Mouse (Mus musculus) heart, adult 8-10 months (tissue): ENCODE measurements around the gene Nif3l1. TPM values are rescaled to one million over a fixed set of nuclear protein-coding genes. Genes with fewer than 3 reads are reported as not detected.

Experiments
- DNase-seq: peaks from one replicate; pipeline ENCODE4 v3.0.0; 2022; ENCODE audit warnings: low spot score
- total RNA-seq, 4 experiments: library from RNA; stranded (reverse); gene quantifications; 2 replicates each; pipeline ENCODE4 v1.2.4; 2022

Gene Nif3l1
- total RNA-seq, 4 experiments from 2014 or later = 10.0 to 15.4 (median 14.4) TPM

DNA sequence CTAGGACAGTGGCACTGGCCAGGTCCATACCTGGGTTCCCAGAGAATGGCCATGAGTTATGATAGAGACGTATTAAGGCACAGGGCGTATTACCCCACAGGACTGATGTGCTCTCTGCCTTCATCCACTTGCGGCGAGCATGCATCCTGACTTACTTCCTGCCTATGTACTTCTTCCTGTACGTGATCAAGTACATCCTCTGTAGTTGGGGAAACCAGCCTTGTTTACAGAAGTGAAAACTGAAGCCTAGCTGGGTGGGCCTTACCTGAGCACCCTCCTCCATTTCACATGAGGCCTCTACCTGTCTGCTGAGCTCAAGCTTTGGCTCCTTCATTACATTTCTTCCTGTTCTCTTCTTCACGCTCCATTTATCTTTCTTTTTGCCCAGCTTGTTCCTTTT is 9.4 kb downstream of the Nif3l1 start:
- DNase-seq = no peak

- no peak for DNase-seq
These were observed 13.2 kb downstream of the Nif3l1 start for GRCm38 (mm10) chr1:58458175-58458574.

DNA sequence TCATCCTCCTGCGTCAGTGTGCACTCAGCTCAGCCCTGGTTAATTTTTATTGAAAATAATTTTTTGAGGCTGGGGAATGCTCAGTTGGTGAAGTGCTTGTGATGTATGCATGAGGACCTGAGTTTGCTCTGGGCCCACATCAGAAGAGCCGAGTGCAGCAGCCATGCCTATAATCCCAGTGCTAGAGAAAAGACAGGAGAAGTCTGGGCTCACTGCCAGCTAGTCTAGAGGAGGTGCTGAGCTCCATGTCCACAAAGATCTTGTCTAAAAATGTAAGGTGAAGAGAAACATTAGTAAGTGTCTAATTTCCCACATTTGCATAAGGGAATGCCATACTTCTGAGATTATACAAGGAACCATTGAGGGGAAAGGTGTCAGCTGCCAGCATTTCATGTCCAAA is 13.9 kb downstream of the Nif3l1 start:
- no peak for DNase-seq

GRCm38 (mm10) chr1:58460566-58460965 is 15.6 kb downstream of the Nif3l1 start:
- no peak for DNase-seq

- DNase-seq = no peak
These were observed 19.0 kb downstream of the Nif3l1 start for GRCm38 (mm10) chr1:58463935-58464334.

GRCm38 (mm10) chr1:58465042-58465441 is 20.1 kb downstream of the Nif3l1 start:
- DNase-seq = no peak

DNA sequence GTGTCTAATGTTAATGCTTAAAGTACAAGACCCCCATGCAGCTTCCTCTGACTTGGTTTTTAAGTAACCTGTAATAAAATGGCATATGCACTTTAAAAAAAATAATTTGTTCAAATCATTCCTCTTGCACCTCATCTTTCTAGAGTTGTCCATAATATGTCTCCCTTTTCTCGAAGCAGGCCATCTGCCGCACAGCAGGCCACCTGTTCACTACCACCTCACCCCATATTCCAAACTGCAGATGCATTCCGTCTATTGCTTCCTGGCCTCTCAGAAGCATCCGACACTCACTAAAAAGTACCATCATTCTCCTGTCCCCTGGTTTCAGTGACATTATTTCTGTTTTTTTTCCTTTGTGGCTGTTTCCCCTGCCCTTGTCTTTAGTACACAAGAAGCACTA is 20.6 kb downstream of the Nif3l1 start:
- DNase-seq = no peak

GRCm38 (mm10) chr1:58475662-58476061 is 30.7 kb downstream of the Nif3l1 start:
- no peak for DNase-seq

DNA sequence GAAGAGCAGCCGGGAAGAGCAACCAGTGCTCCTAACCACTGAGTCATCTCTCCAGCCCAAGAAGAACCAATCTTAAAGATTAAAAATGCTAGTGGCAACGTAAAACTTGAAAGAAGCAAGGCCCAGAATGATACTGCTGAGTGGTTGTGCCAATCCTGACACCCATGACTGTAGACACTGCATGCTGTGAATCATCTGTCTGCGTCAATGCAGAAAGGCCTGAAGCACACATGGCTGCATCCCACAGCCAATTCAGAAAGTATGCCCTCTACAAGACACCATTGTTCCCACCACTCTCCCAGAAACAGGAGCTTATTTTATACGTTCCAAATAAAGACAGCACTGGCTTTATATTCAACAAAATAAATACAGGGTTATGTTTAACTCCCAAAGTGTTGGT is 37.7 kb downstream of the Nif3l1 start:
- no peak for DNase-seq

- no peak for DNase-seq
These were observed 50.7 kb downstream of the Nif3l1 start for GRCm38 (mm10) chr1:58495603-58496002.

DNA sequence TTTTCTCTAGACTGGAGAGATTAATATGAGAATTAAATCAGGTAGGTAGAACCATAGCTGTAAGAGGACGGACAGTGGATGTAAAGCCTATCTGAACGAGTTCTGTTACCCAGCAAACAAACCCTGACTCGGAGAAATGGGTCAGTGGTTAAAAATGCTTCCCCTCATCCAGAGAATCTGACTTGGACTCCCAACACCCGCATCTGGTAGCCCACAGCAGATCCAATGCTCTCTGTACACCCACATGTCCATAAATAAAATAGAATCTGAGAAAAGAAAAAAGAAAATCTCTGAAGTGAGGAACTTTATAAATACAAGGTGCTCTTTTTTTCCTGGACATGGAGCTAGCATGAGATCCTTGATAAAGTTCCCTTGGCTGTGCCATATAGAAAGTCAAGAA is 52.7 kb downstream of the Nif3l1 start:
- DNase-seq = no peak

- no peak for DNase-seq
These were observed 53.8 kb downstream of the Nif3l1 start for GRCm38 (mm10) chr1:58498758-58499157.

DNA sequence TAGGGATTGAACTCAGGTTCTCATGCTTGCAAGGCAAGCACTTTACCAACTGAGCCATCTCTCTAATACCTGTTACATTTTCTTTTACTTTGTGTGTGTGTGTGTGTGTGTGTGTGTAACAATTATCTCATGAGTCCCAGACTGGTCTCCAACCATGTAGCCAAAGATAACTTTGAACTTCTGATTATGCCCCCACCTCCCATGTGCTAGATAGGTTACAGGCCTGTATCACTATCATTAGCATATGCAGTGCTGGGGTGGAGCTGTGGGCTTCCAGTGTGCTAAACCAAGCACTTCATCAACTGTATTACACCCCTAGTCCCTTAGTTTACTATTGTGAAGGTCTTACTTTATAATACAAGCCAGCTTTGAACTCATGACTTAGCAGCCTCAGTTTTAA is 58.2 kb downstream of the Nif3l1 start:
- no peak for DNase-seq

GRCm38 (mm10) chr1:58503793-58504370 is 58.9 kb downstream of the Nif3l1 start:
- no peak for DNase-seq

GRCm38 (mm10) chr1:58504577-58505254 is 59.8 kb downstream of the Nif3l1 start, which contains the start of gene Orc2:
Gene Orc2 (minus strand): TSS chr1:58505109.
- DNase-seq = peak; percentile 93

DNA sequence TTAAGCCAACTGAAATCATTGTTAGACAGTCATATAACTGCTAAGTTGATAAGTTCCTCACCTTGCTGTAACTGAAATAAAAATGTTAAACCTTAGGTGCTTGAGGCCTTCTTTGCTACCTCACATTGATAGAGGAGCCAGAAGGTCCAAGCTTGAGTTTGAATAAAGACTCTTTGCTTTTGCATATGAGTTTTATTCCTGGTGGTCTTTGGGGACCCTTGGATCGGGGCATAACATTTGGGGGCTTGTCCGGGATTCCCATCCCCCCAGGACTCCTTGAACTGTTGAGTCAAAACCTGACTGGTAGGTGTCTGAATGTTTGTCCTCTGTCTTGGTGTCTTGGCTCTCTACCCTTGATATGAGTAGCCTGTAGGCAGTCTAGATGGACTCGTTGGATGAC is 62.3 kb downstream of the Nif3l1 start:
- DNase-seq = no peak

Other genes starting within 250 kb of the Nif3l1 start
- gene Aox4, start 234.8 kb upstream of the Nif3l1 start, total RNA-seq = not detected
- not detected for gene Aox2, start 166.8 kb upstream of the Nif3l1 start, total RNA-seq
- 10 to 100 TPM; 60.2 to 64.3 (median 62.1) TPM for gene Bzw1, start 52.3 kb upstream of the Nif3l1 start, total RNA-seq
- gene Clk1, start 21.1 kb upstream of the Nif3l1 start, total RNA-seq = 10 to 100 TPM; 35.5 to 62.3 (median 46.7) TPM
- gene Ppil3, start 335 bp downstream of the Nif3l1 start, total RNA-seq = 10 to 100 TPM; 15.9 to 21.5 (median 18.7) TPM
- 10 to 100 TPM; 10.1 to 12.4 (median 11.2) TPM for gene Orc2, start 60.0 kb downstream of the Nif3l1 start, total RNA-seq
- 10 to 100 TPM; 10.2 to 21.2 (median 16.5) TPM for gene Fam126b, start 141.2 kb downstream of the Nif3l1 start, total RNA-seq
- 100 to 1,000 TPM; 264 to 362 (median 303) TPM for gene Ndufb3, start 141.2 kb downstream of the Nif3l1 start, total RNA-seq